Mouse (Mus musculus) lung, postnatal 36 days (tissue): Measurements from ENCODE around the gene Poln.

ENCODE experiments used
- DNase-seq: peaks from one replicate; pipeline ENCODE4 v3.0.0; 2022; ENCODE audit warnings: mixed read lengths

The Poln gene

GRCm38 (mm10) chr5:34186391-34186790, 17.1 kb upstream of the Poln start:
- no peak for DNase-seq

GRCm38 (mm10) chr5:34185791-34186190, 16.5 kb upstream of the Poln start:
- no peak for DNase-seq

DNA sequence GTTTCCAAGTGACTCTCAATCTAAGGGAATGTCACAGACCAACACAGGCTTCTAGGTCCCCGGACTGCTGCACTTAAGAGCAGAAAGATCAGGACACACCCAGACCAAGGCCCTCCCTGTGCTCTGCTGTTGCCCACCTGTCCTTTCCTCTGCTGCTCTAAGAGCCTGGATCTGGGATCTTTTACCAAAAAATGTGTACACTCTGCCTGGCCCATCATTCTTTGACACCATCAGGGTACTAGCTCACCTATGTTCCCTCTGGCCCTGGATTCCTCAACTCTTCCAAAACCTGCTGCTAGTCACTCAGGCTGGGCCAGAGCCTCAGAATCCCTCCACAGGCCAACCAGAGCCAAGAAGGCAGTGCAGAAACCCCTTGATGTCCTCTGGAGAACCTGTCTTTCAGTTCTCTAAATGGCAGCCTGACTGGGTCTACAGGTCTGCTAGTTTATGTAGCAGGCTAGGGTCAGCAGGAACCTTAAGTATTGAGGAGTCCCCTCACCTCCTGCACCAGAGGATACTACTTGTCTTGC, 15.9 kb upstream of the Poln start:
- no peak for DNase-seq

GRCm38 (mm10) chr5:34183976-34184375, 14.7 kb upstream of the Poln start:
- DNase-seq = no peak

DNA sequence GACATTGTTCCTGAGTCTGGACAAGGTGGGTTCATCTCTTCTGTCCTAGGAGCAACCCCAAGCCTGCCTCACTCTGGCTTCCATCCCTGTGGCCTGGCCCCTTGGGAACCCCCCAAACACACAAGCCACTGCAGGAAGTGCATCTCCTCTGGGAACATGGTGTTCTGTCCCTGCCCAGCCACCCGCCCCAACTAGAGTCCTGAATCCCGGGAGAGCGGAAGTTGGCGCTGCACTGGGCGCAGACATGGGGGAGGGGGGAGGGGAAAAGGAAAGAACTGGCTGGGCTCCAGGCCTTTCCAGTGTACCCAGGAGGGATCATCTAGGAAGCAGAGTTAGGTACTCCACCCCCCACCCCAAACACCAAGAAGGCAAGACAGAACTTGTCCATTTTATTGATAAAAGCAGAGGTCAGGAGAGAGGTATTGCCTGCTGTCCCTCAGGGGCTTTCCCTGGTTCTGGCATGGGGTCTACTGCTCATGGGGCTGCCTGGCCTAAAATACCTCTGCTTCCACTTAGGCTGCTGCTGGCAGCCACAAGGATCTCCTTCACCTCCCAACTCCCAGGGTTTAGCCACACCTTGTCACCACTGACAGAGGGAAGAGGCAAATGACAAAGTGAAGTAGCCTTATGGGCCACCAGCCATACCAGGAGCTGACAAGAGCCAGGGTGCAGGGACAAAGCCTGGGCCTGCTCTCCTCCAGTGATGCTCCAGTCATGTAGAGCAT, 14.1 kb upstream of the Poln start:
- peak; percentile 90 for DNase-seq

DNA sequence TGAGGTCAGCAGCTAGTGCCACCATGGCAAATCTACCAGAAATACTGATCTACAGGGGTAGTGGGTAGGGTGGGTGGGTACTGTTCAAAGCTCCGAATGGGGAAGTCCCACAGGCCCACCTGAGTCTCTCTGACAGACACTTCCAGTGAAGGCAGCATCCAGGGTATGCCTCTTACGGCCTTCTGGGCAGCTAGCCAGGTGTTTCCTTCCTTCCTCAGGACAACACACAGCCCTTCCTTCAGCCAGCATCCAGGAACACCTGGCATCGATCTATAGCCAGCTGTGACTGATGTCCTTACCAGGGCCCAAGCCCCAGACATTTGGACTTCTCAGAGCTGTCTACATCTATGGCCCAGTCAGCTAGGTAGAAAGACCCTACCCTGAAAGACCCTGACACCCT, 13.2 kb upstream of the Poln start:
- DNase-seq = peak; percentile 75

DNA sequence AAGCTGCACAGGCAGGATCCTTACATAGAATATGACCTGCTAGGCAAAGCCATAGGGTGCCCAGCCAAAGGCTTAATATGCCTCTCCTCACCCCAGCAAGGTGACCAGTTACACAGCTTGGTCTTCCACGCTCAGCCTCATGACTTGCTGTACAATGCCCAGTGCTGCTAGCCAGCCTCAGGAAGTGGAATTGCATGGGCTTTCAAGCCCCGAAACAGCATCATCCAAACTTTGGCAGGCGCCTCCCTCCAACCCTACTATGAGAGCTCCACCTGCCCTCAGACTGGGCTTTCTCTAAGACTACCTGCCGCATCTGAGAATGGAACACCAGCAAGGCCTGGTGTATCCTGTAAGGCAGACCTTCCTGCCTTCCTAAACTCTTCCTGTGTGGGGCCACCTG, 8.6 kb upstream of the Poln start:
- no peak for DNase-seq

DNA sequence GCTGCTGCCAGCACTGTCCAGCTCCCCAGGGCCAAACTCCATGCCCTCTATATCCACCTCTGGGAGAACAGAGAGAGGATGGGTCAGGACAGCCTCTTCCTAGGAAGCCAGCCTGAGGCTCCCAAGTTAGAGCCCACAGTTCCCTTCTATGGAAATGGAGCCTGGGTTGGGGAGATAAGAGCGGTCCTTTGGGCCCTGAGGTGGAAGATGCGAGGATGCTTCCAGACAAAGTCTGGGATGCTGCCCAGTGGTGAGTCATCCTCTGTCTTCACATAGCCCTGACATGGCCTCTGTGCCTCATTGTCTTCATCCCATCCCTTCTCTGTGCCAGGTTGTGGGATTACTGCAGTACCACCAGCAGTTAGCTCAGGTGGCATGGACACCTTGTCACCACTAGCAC, 7.8 kb upstream of the Poln start:
- DNase-seq = no peak

DNA sequence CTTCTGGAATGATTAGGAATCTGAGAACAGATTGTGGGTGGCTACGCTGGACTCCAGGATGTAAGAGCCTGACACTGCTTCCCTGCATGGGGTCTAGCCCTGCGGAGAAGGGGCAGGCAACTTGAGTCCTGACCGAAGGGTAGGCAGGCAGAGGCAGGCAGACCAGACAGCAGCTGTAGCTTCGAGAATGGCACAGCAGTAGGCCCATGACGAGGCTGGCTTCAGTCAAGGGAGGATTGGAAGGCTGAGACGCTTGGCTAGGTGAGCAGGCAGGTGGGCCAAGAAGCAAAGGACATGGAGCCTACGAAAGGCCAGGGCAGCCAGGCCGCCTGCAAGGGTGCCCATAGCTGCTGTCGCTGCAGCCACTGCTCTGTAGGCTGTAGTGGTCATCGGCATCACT, 7.4 kb upstream of the Poln start:
- DNase-seq = no peak

- no peak for DNase-seq
These were observed 6.1 kb upstream of the Poln start for GRCm38 (mm10) chr5:34175403-34175694.

GRCm38 (mm10) chr5:34174550-34175402, 5.5 kb upstream of the Poln start:
- no peak for DNase-seq

- no peak for DNase-seq
These were observed 4.8 kb upstream of the Poln start for GRCm38 (mm10) chr5:34174021-34174420.

GRCm38 (mm10) chr5:34170726-34171125, 1.5 kb upstream of the Poln start:
- no peak for DNase-seq

GRCm38 (mm10) chr5:34169954-34170353, 706 bp upstream of the Poln start:
- no peak for DNase-seq

DNA sequence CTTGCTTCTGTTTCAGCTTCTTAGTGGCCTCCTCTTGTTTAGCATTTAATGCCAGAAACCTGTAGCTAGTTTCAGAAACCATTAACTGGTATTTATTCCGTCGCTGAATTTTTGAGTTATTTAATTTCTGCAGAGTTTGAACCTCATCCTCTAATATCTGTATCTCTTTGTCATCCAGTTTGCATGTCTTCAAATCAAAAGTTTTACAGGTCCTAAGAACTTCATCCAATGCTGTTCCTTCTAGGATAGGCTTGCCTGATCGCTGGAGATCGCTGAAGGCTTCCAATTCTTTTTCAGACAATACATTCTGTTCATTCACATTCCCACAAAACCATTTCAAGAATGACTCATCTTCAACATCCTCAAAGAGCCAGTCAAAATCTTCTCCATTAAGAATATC, 1.4 kb downstream of the Poln start:
- no peak for DNase-seq

DNA sequence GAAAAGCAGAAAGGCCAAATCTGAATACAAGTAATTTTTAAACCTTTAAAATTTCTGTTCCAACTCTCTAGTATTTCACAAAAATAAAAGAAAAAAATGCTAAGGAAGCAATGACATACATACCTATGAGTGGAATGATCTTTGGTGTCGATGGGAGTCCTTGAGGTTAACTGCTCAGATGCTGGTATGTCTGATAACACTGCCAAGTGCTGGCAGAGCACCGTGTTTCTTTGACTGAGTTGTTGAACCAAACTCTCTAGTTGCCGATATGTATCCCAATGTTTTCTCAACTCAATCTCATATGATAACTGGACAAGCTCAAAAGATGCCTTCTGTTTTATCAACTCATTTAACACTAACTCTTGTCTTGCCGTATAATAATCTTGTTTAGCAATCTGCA, 3.5 kb downstream of the Poln start:
- no peak for DNase-seq

GRCm38 (mm10) chr5:34148476-34148875, 20.8 kb downstream of the Poln start:
- no peak for DNase-seq

DNA sequence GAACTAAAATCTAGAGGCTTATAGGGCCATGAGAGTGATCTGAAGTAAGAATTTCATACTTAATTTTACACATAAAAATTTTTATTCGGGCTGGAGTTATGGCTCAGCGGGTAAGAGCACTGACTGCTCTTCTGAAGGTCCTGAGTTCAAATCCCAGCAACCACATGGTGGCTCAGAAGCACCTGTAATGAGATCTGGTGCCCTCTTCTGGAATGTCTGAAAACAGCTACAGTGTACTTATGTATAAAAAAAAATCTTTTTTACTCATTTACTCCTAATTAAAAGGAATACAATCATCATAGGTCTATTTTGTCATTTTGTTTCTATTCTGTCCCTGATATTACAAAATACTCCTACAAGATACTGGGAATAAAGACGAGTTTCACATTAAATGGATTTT, 21.7 kb downstream of the Poln start:
- DNase-seq = peak; percentile 8

DNA sequence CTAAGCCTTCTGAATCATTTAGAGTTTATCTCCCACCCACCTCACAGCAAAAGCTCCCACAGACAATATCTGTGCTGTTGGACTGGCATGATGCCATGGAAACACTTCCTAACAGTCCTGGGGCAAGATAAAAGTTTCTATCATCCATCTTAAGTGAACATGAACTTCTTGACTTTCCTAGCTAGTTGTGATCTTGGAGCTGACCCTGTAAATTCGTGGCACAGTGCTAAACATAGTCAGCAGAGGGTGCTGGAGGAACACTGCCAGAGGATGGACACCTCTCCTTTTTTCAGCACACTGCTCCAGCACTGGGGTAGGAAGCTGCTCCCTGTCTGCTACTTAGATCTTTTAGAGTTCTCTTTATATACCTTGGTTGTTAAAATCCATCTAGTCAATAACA, 29.5 kb downstream of the Poln start:
- peak; percentile 60 for DNase-seq

DNA sequence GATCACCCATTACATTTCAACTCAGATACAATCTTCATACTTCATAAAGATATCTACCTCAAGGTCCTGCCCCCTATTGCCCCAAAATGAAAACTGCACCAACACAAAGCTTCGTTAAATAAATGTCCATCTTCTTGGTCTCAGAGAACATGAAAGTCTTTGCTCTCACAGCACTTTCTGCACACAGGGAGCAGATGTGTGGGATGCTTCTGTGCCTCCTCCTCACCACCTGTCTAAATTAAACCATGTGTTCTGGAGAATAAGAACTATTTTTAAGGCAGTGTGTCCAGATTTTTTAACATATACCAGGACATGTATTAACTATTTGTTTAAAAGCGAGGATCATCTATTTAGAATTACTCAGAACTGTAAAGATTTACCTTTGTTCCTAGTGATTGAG, 36.5 kb downstream of the Poln start:
- no peak for DNase-seq

DNA sequence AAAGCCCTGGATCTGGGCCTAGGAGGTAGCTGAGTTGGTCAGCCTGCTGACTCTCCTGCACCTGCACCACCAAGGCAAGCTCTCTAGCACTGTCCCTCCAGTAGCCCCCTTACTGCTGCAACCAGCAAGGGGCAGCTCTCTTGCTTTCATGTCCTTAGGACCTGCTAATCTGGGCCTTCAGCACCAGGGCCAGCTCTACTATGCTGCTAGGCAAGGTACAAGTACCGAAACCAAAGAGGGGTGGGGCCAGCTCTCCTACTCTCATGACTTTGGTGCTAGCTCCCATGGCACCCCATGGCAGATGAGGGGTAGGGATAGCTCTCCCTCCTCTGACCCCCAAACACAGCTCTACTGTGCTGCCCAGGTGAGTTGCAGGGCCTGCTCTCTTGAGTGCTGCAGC, 45.1 kb downstream of the Poln start:
- no peak for DNase-seq

- DNase-seq = no peak
These were observed 50.0 kb downstream of the Poln start for GRCm38 (mm10) chr5:34119121-34119856.

DNA sequence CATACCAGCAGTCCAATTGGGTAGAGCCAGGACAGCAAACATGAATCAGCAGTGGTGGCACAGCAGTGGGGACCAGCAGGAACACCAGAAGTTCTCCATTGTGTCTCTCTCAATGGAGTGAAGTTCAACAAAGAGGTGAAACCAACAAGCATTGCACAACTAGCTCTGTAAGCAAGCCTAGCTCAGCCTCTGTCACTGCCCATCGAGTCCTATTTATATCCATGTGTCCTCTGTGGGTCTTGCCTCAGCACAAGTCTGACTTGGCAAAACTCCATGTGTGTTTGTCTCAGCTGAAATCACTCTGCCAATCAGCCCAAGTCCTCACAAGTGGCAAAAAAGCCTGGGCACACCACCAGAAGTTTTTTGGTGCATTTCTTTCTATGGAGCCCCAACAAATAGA, 63.6 kb downstream of the Poln start:
- DNase-seq = peak; percentile 49

DNA sequence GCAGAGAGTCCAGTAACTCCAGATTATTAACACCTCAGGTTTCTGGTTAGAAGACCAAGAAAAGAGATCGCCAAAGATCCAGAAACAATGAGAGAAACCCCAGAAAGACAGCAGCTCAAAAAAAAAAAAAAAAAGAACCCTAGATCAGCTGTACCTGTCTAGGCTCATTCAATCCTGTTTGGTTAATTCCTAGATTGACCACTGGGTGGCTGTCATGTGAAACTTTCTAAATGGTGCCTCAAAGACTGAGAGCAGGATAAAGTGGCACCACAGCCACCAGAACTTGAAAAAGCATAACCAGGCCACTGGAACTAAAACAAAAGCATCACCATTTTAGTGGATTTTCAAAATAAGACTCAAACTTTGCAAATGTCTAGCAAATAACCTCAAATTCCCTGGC, 71.9 kb downstream of the Poln start:
- peak; percentile 79 for DNase-seq
